Mouse (Mus musculus): ENCODE data around the gene Msl3.

GRCm38 (mm10) chrX:168717969-168718368 lies 44.3 kb upstream of the Msl3 start:
- TF ChIP-seq CTCF (IDR thresholded peaks at IDR 0.05; ENCODE audit: low read depth) (peak; percentile 53), EP300 (IDR thresholded peaks at IDR 0.05; ENCODE audit: low read depth) (no peak)

Data from heart, postnatal 0 days (tissue).